ENCODE assay signal across 9 mouse cellular contexts in genomic region chr13:46008831-46009666, GRCm38 (mm10). TPM values are rescaled to one million over a fixed set of nuclear protein-coding genes. Genes with fewer than 3 reads are reported as not detected.
DNase-seq lines count a peak whose midpoint lies in the region; ATAC-seq and TF ChIP-seq lines count a peak whose summit lies in the region.
"Had no signal": no experiment of that assay in that cellular context is flagged by ENCODE, and none has a peak within 500 bp of the region (broad histone marks: within the 10 kb centered on the region; RNA-seq: fewer than 3 reads in every experiment).

No protein-coding gene starts in this region.

- no peak for DNase-seq in heart, adult 2 months
- DNase-seq in ES-E14 (ENCODE audit: low read depth, low spot score) (no peak), liver (no peak), adipocyte (ENCODE audit: low spot score) (no peak)
- no peak for DNase-seq in thymus, postnatal 4 days

- no peaks in the 10 kb centered on the region for H3K36me3 ChIP-seq in heart, embryonic 11.5 days (ENCODE audit: control insufficient read depth, insufficient read depth, low read length)
- no peaks in the 10 kb centered on the region for H3K36me3 ChIP-seq in heart, adult 2 months (ENCODE audit: control insufficient read depth, insufficient read depth, low read length)
- no peaks in the 10 kb centered on the region for H3K36me3 ChIP-seq in ES-E14 (ENCODE audit: control insufficient read depth, insufficient read depth, low read length, poor library complexity, severe bottlenecking)
- H3K36me3 ChIP-seq in forebrain, embryonic 12.5 days (replicated peaks) = no peaks in the 10 kb centered on the region
- no peaks in the 10 kb centered on the region for H3K36me3 ChIP-seq in limb, embryonic 13.5 days

- H3K9me3 ChIP-seq in heart, embryonic 11.5 days (replicated peaks; ENCODE audit: control insufficient read depth, low read length) = no peaks in the 10 kb centered on the region
- no peaks in the 10 kb centered on the region for H3K9me3 ChIP-seq in ES-E14 (ENCODE audit: control insufficient read depth, insufficient read depth, low read depth, low read length)
- H3K9me3 ChIP-seq in forebrain, embryonic 12.5 days = no peaks in the 10 kb centered on the region
- H3K9me3 ChIP-seq in limb, embryonic 13.5 days = no peaks in the 10 kb centered on the region

- H3K4me3 ChIP-seq in heart, embryonic 11.5 days (ENCODE audit: low read depth, low read length) = peak overlapping the region; percentile 17; the same call in 1 of the 2 replicates
- no peak overlapping the region for H3K4me3 ChIP-seq in heart, adult 2 months
- peak overlapping the region; percentile 38 to 41; a peak in 2 of 4 replicates for H3K4me3 ChIP-seq in ES-E14 (ENCODE audit: insufficient read depth in 1 of 2, low read depth in 1 of 2, low read length in 2 of 2, poor library complexity in 1 of 2, severe bottlenecking in 1 of 2)
- peak overlapping the region; percentile 21; the same call in 1 of the 2 replicates for H3K4me3 ChIP-seq in forebrain, embryonic 12.5 days (replicated peaks)
- H3K4me3 ChIP-seq in limb, embryonic 13.5 days = peak overlapping the region; percentile 12
- H3K4me3 ChIP-seq: megakaryocyte, embryonic 14.5 days had no signal

- in situ Hi-C loops in ES-E14 (cut with MboI; ENCODE audit: low sequenced_read_pairs in 2 of 2, unreplicated experiment in 2 of 2) = no loop called here

- TF ChIP-seq CTCF in heart, adult 2 months (IDR thresholded peaks at IDR 0.05) = no peak

- TF ChIP-seq POLR2A in heart, adult 2 months (IDR thresholded peaks at IDR 0.05; ENCODE audit: insufficient read depth, low read depth, low read length) = no peak

- H3K27me3 ChIP-seq in heart, embryonic 11.5 days (ENCODE audit: control insufficient read depth, insufficient read depth, low read length) = no peaks in the 10 kb centered on the region
- H3K27me3 ChIP-seq in heart, adult 2 months (ENCODE audit: control insufficient read depth, insufficient read depth, low read length) = no peaks in the 10 kb centered on the region
- H3K27me3 ChIP-seq in forebrain, embryonic 12.5 days = no peaks in the 10 kb centered on the region
- peaks cover 15% of the 10 kb centered on the region; the same call in 1 of the 2 replicates for H3K27me3 ChIP-seq in limb, embryonic 13.5 days

- H3K79me2 ChIP-seq in heart, adult 2 months (replicated peaks; ENCODE audit: control insufficient read depth, insufficient read depth, low read length) = no peaks in the 10 kb centered on the region

- H3K4me1 ChIP-seq in heart, embryonic 11.5 days (ENCODE audit: control insufficient read depth, insufficient read depth, low read length) = peaks cover 20% of the 10 kb centered on the region
- peaks cover 8% of the 10 kb centered on the region for H3K4me1 ChIP-seq in heart, adult 2 months (ENCODE audit: control insufficient read depth, insufficient read depth, low read length)
- peaks cover 5 to 9% of the 10 kb centered on the region in 2 experiments; a peak in 2 of 4 replicates for H3K4me1 ChIP-seq in ES-E14 (ENCODE audit: control insufficient read depth in 2 of 2, insufficient read depth in 2 of 2, low read length in 2 of 2, poor library complexity in 1 of 2)
- peaks cover 28% of the 10 kb centered on the region for H3K4me1 ChIP-seq in forebrain, embryonic 12.5 days
- H3K4me1 ChIP-seq in limb, embryonic 13.5 days = peaks cover 28% of the 10 kb centered on the region

- H3K27ac ChIP-seq in heart, embryonic 11.5 days (ENCODE audit: low read depth, low read length) = no peak overlapping the region
- H3K27ac ChIP-seq in heart, adult 2 months = no peak overlapping the region
- no peak overlapping the region for H3K27ac ChIP-seq in ES-E14 (ENCODE audit: insufficient read depth, low read depth, low read length, poor library complexity, severe bottlenecking)
- H3K27ac ChIP-seq in forebrain, embryonic 12.5 days = peak overlapping the region; percentile 56; the same call in 1 of the 2 replicates
- no peak overlapping the region for H3K27ac ChIP-seq in limb, embryonic 13.5 days

- no peak for ATAC-seq in heart, embryonic 11.5 days (replicated peaks; ENCODE audit: insufficient number of reproducible peaks, low FRiP score, low TSS enrichment)
- no peak for ATAC-seq in forebrain, embryonic 12.5 days (ENCODE audit: low FRiP score)
- peak; percentile 51 for ATAC-seq in limb, embryonic 13.5 days (ENCODE audit: low FRiP score, low read depth)

- H3K9ac ChIP-seq in heart, embryonic 11.5 days (ENCODE audit: low read depth, low read length) = no peak overlapping the region
- no peak overlapping the region for H3K9ac ChIP-seq in heart, adult 2 months (ENCODE audit: low read depth, low read length)
- peak overlapping the region; percentile 27; the same call in 1 of the 2 replicates for H3K9ac ChIP-seq in ES-E14 (ENCODE audit: insufficient read depth, low read depth, low read length, poor library complexity, severe bottlenecking)
- 0 out of 2 replicates have a peak overlapping the region, but pooled peaks have one; percentile 1 for H3K9ac ChIP-seq in forebrain, embryonic 12.5 days
- H3K9ac ChIP-seq in limb, embryonic 13.5 days = no peak overlapping the region

- peak overlapping the region; percentile 54 for H3K4me2 ChIP-seq in heart, embryonic 11.5 days
- H3K4me2 ChIP-seq in forebrain, embryonic 12.5 days = peak overlapping the region; percentile 49
- H3K4me2 ChIP-seq in limb, embryonic 13.5 days (replicated peaks) = peak overlapping the region; percentile 53

- no peak for TF ChIP-seq EP300 in heart, adult 2 months (IDR thresholded peaks at IDR 0.05; ENCODE audit: insufficient read depth, low read depth, low read length)

- WGBS in heart, embryonic 11.5 days (ENCODE audit: insufficient replicate concordance) = 19% methylated on average over 30 of the region's 30 CpGs
- WGBS in heart, adult 2 months = 17% methylated on average over 30 of the region's 30 CpGs
- 9% methylated on average over 30 of the region's 30 CpGs for WGBS in forebrain, embryonic 12.5 days
- WGBS in limb, embryonic 13.5 days = 14% methylated on average over 30 of the region's 30 CpGs

- intact Hi-C loops in heart, adult 2 months (cut with DNase I) = no loop called here

TF ChIP-seq in ES-E14, 5 proteins besides CTCF, POLR2A, EP300 and RAD21:
- TF ChIP-seq HCFC1 (IDR thresholded peaks at IDR 0.05; ENCODE audit: borderline replicate concordance, insufficient read depth, low read length) = no peak
- no peak for TF ChIP-seq ZNF384 (IDR thresholded peaks at IDR 0.05; ENCODE audit: low read depth, low read length)
- TF ChIP-seq MAFK (IDR thresholded peaks at IDR 0.05; ENCODE audit: insufficient read depth, low read depth, low read length) = no peak
- no peak for TF ChIP-seq CHD2 (IDR thresholded peaks at IDR 0.05; ENCODE audit: low read depth, low read length)

RNA-seq across cellular contexts. Expression of gene Atxn1, which starts 44.2 kb away (rescaled TPM):
- polyA plus RNA-seq in heart, embryonic 11.5 days (2014; fragmentation: Nextera tagmentation; extraction: Ambion mirVana) = 3.4 and 6.4 TPM in 2 replicates
- total RNA-seq in heart, adult 2 months (2021) = 10 to 100 TPM; 27.3 to 30.1 TPM
- 7.5 and 11.7 TPM in 2 replicates for polyA plus RNA-seq in heart, adult 2 months (2012; rRNA removed)
- 3.5 and 7.8 TPM in 2 replicates for total RNA-seq in ES-E14 (2012; rRNA removed)
- polyA plus RNA-seq in forebrain, embryonic 12.5 days (2016; fragmentation: Nextera tagmentation; extraction: Ambion mirVana) = 3.7 and 4.0 TPM in 2 replicates
- polyA plus RNA-seq in limb, embryonic 13.5 days (2015; fragmentation: Nextera tagmentation; extraction: Ambion mirVana) = 6.0 and 6.8 TPM in 2 replicates

Comparison
In these comparisons a context has a peak if more than half of its experiments do, and no peak if none do; other contexts are left out.
1. H3K9ac ChIP-seq: peak in ES-E14 (single experiment) and forebrain, embryonic 12.5 days (single experiment); none in heart, embryonic 11.5 days (single experiment), heart, adult 2 months (single experiment) and limb, embryonic 13.5 days (single experiment).
2. Peak in every context shown above with its lines, with median percentiles within 50 percentile points of each other: H3K4me2 ChIP-seq.